Mouse (Mus musculus): ENCODE data around the gene Ghr.

The Ghr gene

DNA sequence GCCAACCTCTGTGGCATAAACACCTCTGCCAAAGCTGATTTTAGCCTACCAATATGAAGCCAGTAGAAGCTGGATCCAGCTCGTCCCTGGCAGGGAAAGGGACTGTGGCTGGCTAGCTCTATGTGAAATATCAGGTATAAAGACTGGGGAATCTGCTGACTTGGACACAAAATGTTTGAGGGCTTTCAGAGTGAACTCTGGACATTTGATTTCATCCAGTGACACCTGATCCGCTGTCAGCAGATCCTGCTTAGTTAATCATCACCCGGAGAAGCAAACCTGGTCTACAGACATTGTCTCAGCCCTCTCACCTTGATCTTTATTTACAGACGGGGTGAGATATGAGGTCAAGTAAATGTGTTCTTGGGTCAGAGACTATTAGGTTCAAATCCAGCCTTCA, 118.5 kb downstream of the Ghr start:
- in situ Hi-C loops (cut with MboI; ENCODE audit: low pct_unique_long_range_greater_than_20kb in 1 of 2, low sequenced_read_pairs in 2 of 2, unreplicated experiment in 1 of 2) = no loop called here

DNA sequence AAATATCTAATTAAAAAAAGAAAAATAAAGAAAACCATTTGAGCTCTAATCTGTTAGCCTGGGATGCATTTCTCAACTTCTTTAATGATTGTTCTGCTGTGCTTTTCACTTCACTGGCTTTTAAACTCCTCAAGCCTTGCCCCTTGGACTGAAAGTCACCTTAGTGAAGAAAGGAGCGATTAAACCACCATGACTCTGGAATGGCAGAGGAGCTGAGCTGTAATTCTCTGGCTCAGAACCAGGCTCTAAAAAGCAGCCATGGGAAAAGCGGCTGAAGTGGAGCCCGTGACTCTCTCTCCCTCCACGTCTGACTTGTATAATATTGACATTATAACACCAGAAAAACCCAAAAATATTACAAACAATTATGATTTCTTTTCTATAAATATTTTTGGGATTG, 126.7 kb downstream of the Ghr start:
- in situ Hi-C loops (cut with MboI; ENCODE audit: low pct_unique_long_range_greater_than_20kb in 1 of 2, low sequenced_read_pairs in 2 of 2, unreplicated experiment in 1 of 2) = no loop called here

DNA sequence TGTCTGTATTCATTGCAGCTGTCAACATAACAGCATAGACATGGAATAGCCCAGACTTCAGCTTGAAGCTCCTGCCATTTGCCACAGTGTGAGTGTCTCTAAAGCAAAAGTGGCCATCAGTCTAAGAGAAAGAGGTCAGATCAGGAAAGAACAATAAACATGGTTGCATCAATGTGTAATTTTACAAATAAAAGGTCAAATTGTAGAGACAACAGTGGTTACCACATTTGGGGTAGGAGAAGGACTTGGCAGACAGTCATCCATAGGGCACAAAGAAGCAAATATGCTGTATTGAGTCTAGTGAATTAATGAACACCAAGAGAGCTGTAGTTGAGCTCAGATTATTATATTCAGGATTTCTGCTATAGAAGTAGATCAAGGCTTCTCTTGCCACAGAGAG, 127.7 kb downstream of the Ghr start:
- in situ Hi-C loops (cut with MboI; ENCODE audit: low pct_unique_long_range_greater_than_20kb in 1 of 2, low sequenced_read_pairs in 2 of 2, unreplicated experiment in 1 of 2) = no loop called here

- in situ Hi-C loops (cut with MboI; ENCODE audit: low pct_unique_long_range_greater_than_20kb in 1 of 2, low sequenced_read_pairs in 2 of 2, unreplicated experiment in 1 of 2) = no loop called here
These were observed 131.1 kb downstream of the Ghr start for GRCm38 (mm10) chr15:3452080-3452752.

- in situ Hi-C loops (cut with MboI; ENCODE audit: low pct_unique_long_range_greater_than_20kb in 1 of 2, low sequenced_read_pairs in 2 of 2, unreplicated experiment in 1 of 2) = no loop called here
These were observed 133.7 kb downstream of the Ghr start for GRCm38 (mm10) chr15:3449564-3449963.

DNA sequence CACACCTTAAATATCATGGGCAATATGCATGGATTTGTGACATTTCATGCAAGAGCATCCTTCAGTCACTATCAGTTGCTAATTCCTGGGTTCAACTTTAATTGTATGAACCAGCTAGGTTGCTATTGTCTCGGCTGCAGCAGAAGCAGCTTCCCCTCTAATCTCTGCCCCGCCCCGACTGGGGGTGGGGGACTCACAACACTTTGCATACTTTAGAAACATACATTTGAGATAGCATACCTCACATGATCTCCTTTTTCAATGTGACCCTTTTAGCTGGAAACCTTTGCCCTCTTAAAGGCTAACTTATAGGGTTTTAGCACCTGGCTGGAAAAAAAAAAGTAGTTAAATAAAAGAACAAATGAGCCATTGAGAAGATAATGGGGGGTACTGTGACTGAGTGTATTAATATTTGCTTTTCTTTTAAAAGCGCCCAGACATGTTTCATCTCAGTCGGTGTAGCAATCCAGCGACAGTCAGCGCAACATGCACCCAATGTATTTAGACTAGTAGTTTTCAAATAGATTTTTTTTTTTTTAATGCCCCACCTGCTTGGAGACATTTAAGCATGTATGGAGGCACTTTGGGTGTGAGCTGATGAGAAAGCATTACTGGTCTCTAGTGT, 137.9 kb downstream of the Ghr start:
- in situ Hi-C loops (cut with MboI; ENCODE audit: low pct_unique_long_range_greater_than_20kb in 1 of 2, low sequenced_read_pairs in 2 of 2, unreplicated experiment in 1 of 2) = no loop called here

GRCm38 (mm10) chr15:3444448-3445020, 138.8 kb downstream of the Ghr start:
- in situ Hi-C loops (cut with MboI; ENCODE audit: low pct_unique_long_range_greater_than_20kb in 1 of 2, low sequenced_read_pairs in 2 of 2, unreplicated experiment in 1 of 2) = no loop called here

DNA sequence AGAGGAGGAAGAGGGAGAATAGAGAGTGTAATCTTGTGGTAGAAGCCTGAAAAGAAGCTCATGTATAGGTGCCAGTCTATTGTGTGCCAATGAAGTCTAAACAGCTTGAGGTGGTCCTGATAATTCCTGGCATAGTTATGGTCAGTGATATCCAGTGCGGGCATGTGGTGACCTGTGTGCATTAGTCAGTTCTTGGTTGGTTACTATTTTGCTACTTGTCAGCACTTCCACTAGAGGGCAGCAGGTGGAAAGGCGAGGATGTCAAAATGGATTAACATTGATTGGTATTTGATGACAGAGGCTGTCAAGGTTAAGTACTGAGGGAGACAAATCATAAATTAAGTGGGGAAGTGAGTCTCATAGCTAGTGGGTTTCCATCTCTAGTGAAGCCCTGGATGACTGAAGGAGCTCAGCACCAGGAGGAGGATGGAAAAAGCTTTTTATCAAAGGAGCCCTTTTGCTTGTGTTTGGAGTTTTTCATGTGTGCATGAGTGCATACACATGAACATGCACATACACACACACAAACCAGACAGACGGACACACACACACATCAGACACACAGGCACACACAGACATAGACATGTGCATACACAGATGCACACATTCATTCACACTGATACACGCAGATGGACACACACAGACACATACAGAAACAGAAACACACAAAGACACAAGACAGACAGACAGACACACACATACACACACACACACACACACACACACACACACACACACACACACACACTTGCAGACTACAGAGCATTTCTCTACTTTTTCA, 141.6 kb downstream of the Ghr start:
- in situ Hi-C loops (cut with MboI; ENCODE audit: low pct_unique_long_range_greater_than_20kb in 1 of 2, low sequenced_read_pairs in 2 of 2, unreplicated experiment in 1 of 2) = no loop called here

DNA sequence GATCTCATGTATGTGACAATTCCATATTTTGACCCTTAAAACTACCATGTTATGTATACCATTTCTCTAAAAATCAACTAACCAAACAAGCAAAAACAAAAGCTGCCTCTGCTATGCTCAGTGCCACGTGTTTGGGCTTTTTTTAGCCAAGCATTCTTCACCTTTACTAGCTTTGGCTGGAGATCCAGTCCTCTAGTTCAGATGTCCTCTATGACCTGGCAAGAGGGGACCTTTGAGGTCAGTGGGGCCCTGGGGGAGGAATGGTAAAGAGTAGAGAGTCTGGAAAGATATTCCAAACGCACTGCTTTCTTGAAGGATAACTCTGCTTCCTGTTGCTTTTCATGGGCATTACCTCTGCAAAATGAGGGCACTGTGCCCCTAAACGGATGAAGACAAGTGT, 145.9 kb downstream of the Ghr start:
- in situ Hi-C loops (cut with MboI; ENCODE audit: low pct_unique_long_range_greater_than_20kb in 1 of 2, low sequenced_read_pairs in 2 of 2, unreplicated experiment in 1 of 2) = no loop called here

DNA sequence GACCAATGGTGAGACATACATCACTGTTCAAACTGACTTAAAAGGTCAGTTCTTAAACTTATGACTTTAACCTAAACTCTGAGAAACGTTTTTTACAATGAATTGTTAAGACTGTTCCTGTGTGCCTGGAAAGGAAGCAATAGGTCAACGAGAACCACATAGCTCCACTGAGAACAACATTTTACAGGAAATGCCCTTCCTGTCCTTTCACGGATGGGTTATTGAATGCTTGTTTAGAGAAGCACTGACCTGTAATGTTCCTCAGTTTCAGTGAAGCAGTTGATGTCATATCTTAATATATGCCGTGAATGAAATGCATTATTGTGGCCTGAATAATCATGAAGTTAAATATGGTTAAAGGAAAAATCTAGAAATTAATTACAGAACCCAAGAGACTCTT, 147.7 kb downstream of the Ghr start:
- in situ Hi-C loops (cut with MboI; ENCODE audit: low pct_unique_long_range_greater_than_20kb in 1 of 2, low sequenced_read_pairs in 2 of 2, unreplicated experiment in 1 of 2) = no loop called here

DNA sequence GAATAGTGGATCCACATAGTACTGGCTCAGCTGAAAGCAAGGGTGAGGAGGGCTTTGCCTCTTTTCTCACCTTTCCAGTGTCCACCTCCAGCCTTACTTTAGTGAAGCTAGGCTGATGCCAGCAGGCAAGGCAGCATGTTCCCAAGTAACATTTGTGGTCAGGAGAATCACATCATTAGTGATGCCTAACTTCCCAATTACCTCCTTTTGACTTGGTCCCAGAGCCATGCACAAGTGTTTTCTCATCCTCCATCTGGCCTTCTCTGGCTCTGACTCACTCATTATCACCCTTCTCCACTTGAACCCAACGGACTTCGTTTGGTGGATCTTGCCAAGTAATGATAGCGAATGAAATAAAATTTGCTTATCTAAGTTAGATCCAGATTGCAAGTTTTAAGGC, 148.8 kb downstream of the Ghr start:
- in situ Hi-C loops (cut with MboI; ENCODE audit: low pct_unique_long_range_greater_than_20kb in 1 of 2, low sequenced_read_pairs in 2 of 2, unreplicated experiment in 1 of 2) = no loop called here

DNA sequence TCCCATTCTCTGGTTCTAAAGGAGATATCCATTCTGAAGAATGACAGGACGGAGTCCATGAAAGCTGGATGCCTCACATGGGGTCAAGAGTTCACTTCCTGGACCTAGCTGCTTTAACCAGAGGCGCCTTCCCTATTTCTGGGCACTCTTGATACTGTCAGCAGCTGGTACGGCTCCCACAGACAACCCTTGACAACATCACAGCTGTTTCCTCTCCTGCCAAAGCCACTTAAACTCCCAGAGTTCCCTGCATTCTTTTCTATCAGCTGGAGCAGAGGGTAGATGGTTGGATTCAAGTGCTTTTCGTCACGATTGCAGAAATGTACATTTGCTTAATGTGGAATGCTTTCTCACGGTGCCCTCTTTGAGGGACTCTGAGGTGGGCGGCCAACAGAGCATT, 150.0 kb downstream of the Ghr start:
- in situ Hi-C loops (cut with MboI; ENCODE audit: low pct_unique_long_range_greater_than_20kb in 1 of 2, low sequenced_read_pairs in 2 of 2, unreplicated experiment in 1 of 2) = no loop called here

DNA sequence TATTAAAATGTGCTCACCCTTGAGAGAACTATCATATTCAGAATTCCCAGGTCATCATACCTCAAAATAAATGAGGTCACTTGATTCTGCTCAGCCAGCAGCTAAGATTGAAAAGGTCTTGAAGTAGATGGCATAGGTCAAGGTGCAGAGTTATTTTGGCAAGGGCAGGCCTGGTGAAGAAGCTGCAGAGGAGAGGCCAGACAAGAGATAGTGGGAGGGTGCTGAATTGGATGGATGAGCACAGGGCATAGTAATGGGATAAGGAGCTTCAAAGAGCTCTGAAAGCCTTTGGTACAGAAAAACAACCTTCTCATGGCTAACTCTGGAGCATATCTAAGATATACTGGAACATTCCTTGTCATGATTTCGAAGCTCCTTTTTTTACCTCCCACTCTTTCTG, 150.5 kb downstream of the Ghr start:
- in situ Hi-C loops (cut with MboI; ENCODE audit: low pct_unique_long_range_greater_than_20kb in 1 of 2, low sequenced_read_pairs in 2 of 2, unreplicated experiment in 1 of 2) = no loop called here

- in situ Hi-C loops (cut with MboI; ENCODE audit: low pct_unique_long_range_greater_than_20kb in 1 of 2, low sequenced_read_pairs in 2 of 2, unreplicated experiment in 1 of 2) = no loop called here
These were observed 153.9 kb downstream of the Ghr start for GRCm38 (mm10) chr15:3429417-3429816.

- in situ Hi-C loops (cut with MboI; ENCODE audit: low pct_unique_long_range_greater_than_20kb in 1 of 2, low sequenced_read_pairs in 2 of 2, unreplicated experiment in 1 of 2) = no loop called here
These were observed 154.3 kb downstream of the Ghr start for GRCm38 (mm10) chr15:3429001-3429400.

DNA sequence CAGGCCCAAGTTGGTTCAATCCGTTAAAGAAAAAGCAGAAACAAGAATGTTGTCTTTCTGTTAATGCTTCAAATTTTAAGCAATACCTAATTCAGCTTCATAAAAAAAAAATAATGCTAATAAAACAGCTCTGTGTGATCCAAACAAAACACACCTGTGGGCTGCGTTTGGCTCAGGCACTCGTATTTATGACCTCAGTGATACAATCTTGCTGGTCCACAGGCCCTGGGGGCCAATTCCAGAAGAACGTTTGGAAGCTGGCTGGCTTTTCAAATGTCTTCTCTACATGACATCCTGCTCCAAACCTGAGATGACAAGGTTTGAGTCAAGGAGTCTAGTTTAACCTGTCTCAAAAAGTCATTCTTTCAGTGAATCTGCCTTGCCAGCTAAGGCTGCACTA, 156.9 kb downstream of the Ghr start:
- in situ Hi-C loops (cut with MboI; ENCODE audit: low pct_unique_long_range_greater_than_20kb in 1 of 2, low sequenced_read_pairs in 2 of 2, unreplicated experiment in 1 of 2) = no loop called here

- in situ Hi-C loops (cut with MboI; ENCODE audit: low pct_unique_long_range_greater_than_20kb in 1 of 2, low sequenced_read_pairs in 2 of 2, unreplicated experiment in 1 of 2) = no loop called here
These were observed 160.1 kb downstream of the Ghr start for GRCm38 (mm10) chr15:3423177-3423576.

GRCm38 (mm10) chr15:3417699-3418098, 165.6 kb downstream of the Ghr start:
- in situ Hi-C loops (cut with MboI; ENCODE audit: low pct_unique_long_range_greater_than_20kb in 1 of 2, low sequenced_read_pairs in 2 of 2, unreplicated experiment in 1 of 2) = no loop called here

DNA sequence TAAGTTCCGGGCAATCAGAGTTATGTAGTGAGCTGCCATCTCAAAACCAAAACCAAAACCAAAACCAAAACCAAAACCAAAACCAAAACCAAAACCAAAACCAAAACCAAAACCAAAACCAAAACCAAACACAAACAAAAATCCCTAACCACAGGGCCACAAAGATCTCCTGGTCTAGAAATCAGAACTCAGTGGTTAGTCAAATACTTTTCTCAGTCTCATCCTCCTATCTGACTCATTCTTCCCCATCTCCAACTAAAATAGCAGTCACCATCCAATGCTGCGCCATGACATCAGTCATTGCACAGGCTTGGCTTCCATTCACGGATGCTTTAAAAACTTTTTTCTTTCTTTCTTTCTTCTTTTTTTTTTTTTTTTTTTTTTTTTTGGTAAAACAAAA, 170.2 kb downstream of the Ghr start:
- in situ Hi-C loops (cut with MboI; ENCODE audit: low pct_unique_long_range_greater_than_20kb in 1 of 2, low sequenced_read_pairs in 2 of 2, unreplicated experiment in 1 of 2) = no loop called here
